Comparison of ENCODE assay signal across 26 mouse cellular contexts in genomic region chr3:89553432-89553831, GRCm38 (mm10). TPM values are rescaled to one million over a fixed set of nuclear protein-coding genes. Genes with fewer than 3 reads are reported as not detected.
DNase-seq lines count a peak whose midpoint lies in the region; ATAC-seq lines count a peak whose summit lies in the region.
"Had no signal": no experiment of that assay in that cellular context is flagged by ENCODE, and none has a peak within 500 bp of the region (broad histone marks: within the 10 kb centered on the region; RNA-seq: fewer than 3 reads in every experiment).

No protein-coding gene starts in this region.

- no peaks in the 10 kb centered on the region for H3K9me3 ChIP-seq in liver, embryonic 11.5 days (ENCODE audit: control insufficient read depth, low read length)
- H3K9me3 ChIP-seq: embryonic facial prominence, embryonic 12.5 days; embryonic facial prominence, embryonic 15.5 days; heart, embryonic 15.5 days; hindbrain, embryonic 13.5 days had no signal

- H3K9ac ChIP-seq in liver, embryonic 11.5 days (ENCODE audit: low read depth, low read length), result no peak overlapping the region
- H3K9ac ChIP-seq: embryonic facial prominence, embryonic 12.5 days; embryonic facial prominence, embryonic 15.5 days; forebrain, postnatal 0 days; heart, embryonic 12.5 days; heart, embryonic 15.5 days; hindbrain, embryonic 13.5 days had no signal

- DNase-seq in liver (peak; percentile 47), R1 (ENCODE audit: low read depth, low spot score) (peak; percentile 37), ZHBTc4 (ENCODE audit: low read depth, low spot score) (peak; percentile 33)
- DNase-seq in liver, embryonic 11.5 days (ENCODE audit: low spot score), result no peak
- DNase-seq in right cerebral cortex, postnatal 10 days (ENCODE audit: low spot score in 2 of 2), result no peak
- DNase-seq in right cerebral cortex, postnatal 36 days (ENCODE audit: low spot score in 2 of 2), result no peak
- DNase-seq: adrenal gland, postnatal 10 days; adrenal gland, postnatal 36 days; cerebellum, adult 18-20 months; cerebellum, adult 9-11 months; cerebellum, postnatal 25 days; forebrain, postnatal 0 days; gastrocnemius, adult 2 months; gastrocnemius, postnatal 14 days; heart, postnatal 10 days; heart, postnatal 36 days had no signal

- H3K27me3 ChIP-seq in liver, embryonic 11.5 days (replicated peaks; ENCODE audit: control insufficient read depth, insufficient read depth, low read length), result no peaks in the 10 kb centered on the region
- H3K27me3 ChIP-seq: embryonic facial prominence, embryonic 12.5 days; embryonic facial prominence, embryonic 15.5 days; heart, embryonic 15.5 days had no signal

- H3K36me3 ChIP-seq in liver, embryonic 11.5 days (ENCODE audit: control insufficient read depth, insufficient read depth, low read length), result no peaks in the 10 kb centered on the region
- H3K36me3 ChIP-seq: embryonic facial prominence, embryonic 12.5 days; embryonic facial prominence, embryonic 15.5 days; heart, embryonic 12.5 days; heart, embryonic 15.5 days; hindbrain, embryonic 10.5 days; hindbrain, embryonic 13.5 days had no signal

- H3K4me1 ChIP-seq in liver, embryonic 11.5 days (replicated peaks; ENCODE audit: control insufficient read depth, insufficient read depth, low read length), result no peaks in the 10 kb centered on the region
- H3K4me1 ChIP-seq: embryonic facial prominence, embryonic 12.5 days; heart, embryonic 12.5 days; heart, embryonic 15.5 days had no signal

- H3K4me2 ChIP-seq in liver, embryonic 11.5 days, result no peak overlapping the region
- H3K4me2 ChIP-seq: embryonic facial prominence, embryonic 12.5 days; embryonic facial prominence, embryonic 15.5 days; heart, embryonic 12.5 days; heart, embryonic 15.5 days; hindbrain, embryonic 13.5 days had no signal

- ATAC-seq in liver, embryonic 11.5 days (replicated peaks; ENCODE audit: low FRiP score), result no peak
- ATAC-seq: CD4-positive, CD25-positive, alpha-beta regulatory T cell, adult 4 months; forebrain, embryonic 14.5 days; forebrain, postnatal 0 days; hindbrain, embryonic 16.5 days had no signal

- H3K4me3 ChIP-seq in liver, embryonic 11.5 days (ENCODE audit: low read depth, low read length), result no peak overlapping the region
- H3K4me3 ChIP-seq: embryonic facial prominence, embryonic 12.5 days; embryonic facial prominence, embryonic 15.5 days; gastrocnemius, adult 2 months; heart, adult 2 months; heart, embryonic 12.5 days; heart, embryonic 15.5 days; hindbrain, embryonic 10.5 days; hindbrain, embryonic 13.5 days had no signal

- H3K27ac ChIP-seq in liver, embryonic 11.5 days (ENCODE audit: low read depth, low read length), result no peak overlapping the region
- H3K27ac ChIP-seq: embryonic facial prominence, embryonic 12.5 days; embryonic facial prominence, embryonic 15.5 days; gastrocnemius, adult 2 months; heart, adult 2 months; heart, embryonic 15.5 days; hindbrain, embryonic 10.5 days; hindbrain, embryonic 13.5 days had no signal

- 71% methylated on average over 8 of the region's 8 CpGs for WGBS in liver, embryonic 11.5 days

RNA-seq across cellular contexts. Expression of gene Kcnn3, which starts 33.5 kb away (rescaled TPM):
- 0.19 and 0.45 TPM in 2 replicates for polyA plus RNA-seq in liver, embryonic 11.5 days (2014; fragmentation: Nextera tagmentation; extraction: Ambion mirVana)
- polyA plus RNA-seq: CD4-positive, CD25-positive, alpha-beta regulatory T cell, adult 4 months had no signal

Comparison
In these comparisons a context has a peak if more than half of its experiments do, and no peak if none do; other contexts are left out.
1. DNase-seq: peak in liver (single experiment), R1 (single experiment) and ZHBTc4 (single experiment); none in liver, embryonic 11.5 days (single experiment), right cerebral cortex, postnatal 10 days (0 of 2) and right cerebral cortex, postnatal 36 days (0 of 2).